Mouse (Mus musculus): Measurements from ENCODE around the gene Stum. TPM values are rescaled to one million over a fixed set of nuclear protein-coding genes. Genes with fewer than 3 reads are reported as not detected.
A peak's percentile ranks its signal among the peaks of the same experiment; 100 is the strongest.

The Stum gene
- polyA plus RNA-seq, 1 experiment from 2014 or later: 0.07 TPM

GRCm38 (mm10) chr1:180405576-180406335, 77.5 kb downstream of the Stum start:
- ATAC-seq: peak; percentile 15
- Histone ChIP-seq H3K36me3 (ENCODE audit: insufficient read depth, low read length) (no peaks in the 10 kb centered on the region), H3K4me3 (ENCODE audit: low read depth, low read length) (no peak overlapping the region), H3K27me3 (replicated peaks; ENCODE audit: insufficient read depth, low read length) (no peaks in the 10 kb centered on the region), H3K9me3 (ENCODE audit: low read length) (no peaks in the 10 kb centered on the region), H3K4me1 (ENCODE audit: insufficient read depth, low read depth, low read length) (peaks cover 56% of the 10 kb centered on the region), H3K9ac (replicated peaks; ENCODE audit: low read depth) (no peak overlapping the region), H3K4me2 (replicated peaks; ENCODE audit: low read depth, low read length) (no peak overlapping the region), H3K27ac (ENCODE audit: low read length) (peak overlapping the region; percentile 94)
- WGBS: 56% methylated on average over 9 of the region's 9 CpGs
- DNase-seq (ENCODE audit: low spot score): peak; percentile 75
- TF ChIP-seq EP300 (IDR thresholded peaks at IDR 0.05) (peak; percentile 79), CTCF (IDR thresholded peaks at IDR 0.05) (no peak)

- Histone ChIP-seq H3K9ac (replicated peaks; ENCODE audit: low read depth) (no peak overlapping the region; the same call in 1 of the 2 replicates), H3K27me3 (replicated peaks; ENCODE audit: insufficient read depth, low read length) (no peaks in the 10 kb centered on the region), H3K4me2 (replicated peaks; ENCODE audit: low read depth, low read length) (peak overlapping the region; percentile 35), H3K9me3 (ENCODE audit: low read length) (no peaks in the 10 kb centered on the region), H3K36me3 (ENCODE audit: insufficient read depth, low read length) (no peaks in the 10 kb centered on the region), H3K4me1 (ENCODE audit: insufficient read depth, low read depth, low read length) (peaks cover 62% of the 10 kb centered on the region), H3K27ac (ENCODE audit: low read length) (peak overlapping the region; percentile 94), H3K4me3 (ENCODE audit: low read depth, low read length) (no peak overlapping the region)
- WGBS: 57% methylated on average over 3 of the region's 3 CpGs
- ATAC-seq (no peak), DNase-seq (ENCODE audit: low spot score) (no peak)
- no peak for TF ChIP-seq EP300 (IDR thresholded peaks at IDR 0.05)
- TF ChIP-seq CTCF (IDR thresholded peaks at IDR 0.05): no peak
These were observed 78.6 kb downstream of the Stum start for GRCm38 (mm10) chr1:180404706-180405105.

- H3K36me3 ChIP-seq (ENCODE audit: insufficient read depth, low read length): no peaks in the 10 kb centered on the region
- WGBS: 17% methylated on average over 32 of the region's 32 CpGs
These were observed 79.4 kb downstream of the Stum start for GRCm38 (mm10) chr1:180403694-180404606.

GRCm38 (mm10) chr1:180403357-180403693, 80.0 kb downstream of the Stum start:
- WGBS: 56% methylated on average over 8 of the region's 8 CpGs
- DNase-seq (ENCODE audit: low spot score) (no peak), ATAC-seq (no peak)
- no peak overlapping the region for H3K4me3 ChIP-seq (ENCODE audit: low read depth, low read length)
- no peak for TF ChIP-seq EP300 (IDR thresholded peaks at IDR 0.05)
- no peak for TF ChIP-seq CTCF (IDR thresholded peaks at IDR 0.05)
- 0 out of 2 replicates have a peak overlapping the region, but pooled peaks have one; percentile 35 for H3K4me2 ChIP-seq (replicated peaks; ENCODE audit: low read depth, low read length)
- H3K27me3 ChIP-seq (replicated peaks; ENCODE audit: insufficient read depth, low read length): no peaks in the 10 kb centered on the region
- H3K9me3 ChIP-seq (ENCODE audit: low read length): no peaks in the 10 kb centered on the region
- peaks cover 50% of the 10 kb centered on the region for H3K4me1 ChIP-seq (ENCODE audit: insufficient read depth, low read depth, low read length)
- H3K9ac ChIP-seq (replicated peaks; ENCODE audit: low read depth): no peak overlapping the region
- no peaks in the 10 kb centered on the region for H3K36me3 ChIP-seq (ENCODE audit: insufficient read depth, low read length)
- peak overlapping the region; percentile 94 for H3K27ac ChIP-seq (ENCODE audit: low read length)

More at GRCm38 (mm10) chr1:180403694-180404606, 79.4 kb downstream of the Stum start:
- Histone ChIP-seq H3K4me3 (ENCODE audit: low read depth, low read length) (no peak overlapping the region), H3K9me3 (ENCODE audit: low read length) (no peaks in the 10 kb centered on the region), H3K4me2 (replicated peaks; ENCODE audit: low read depth, low read length) (peak overlapping the region; percentile 35), H3K27me3 (replicated peaks; ENCODE audit: insufficient read depth, low read length) (no peaks in the 10 kb centered on the region), H3K27ac (ENCODE audit: low read length) (peak overlapping the region; percentile 94), H3K4me1 (ENCODE audit: insufficient read depth, low read depth, low read length) (peaks cover 54% of the 10 kb centered on the region), H3K9ac (replicated peaks; ENCODE audit: low read depth) (peak overlapping the region; percentile 8; the same call in 1 of the 2 replicates)
- ATAC-seq: peak; percentile 78
- TF ChIP-seq EP300 (IDR thresholded peaks at IDR 0.05) (peak; percentile 93), CTCF (IDR thresholded peaks at IDR 0.05) (no peak)
- DNase-seq (ENCODE audit: low spot score): peak; percentile 93

GRCm38 (mm10) chr1:180402481-180403081, 80.7 kb downstream of the Stum start:
- Histone ChIP-seq H3K36me3 (ENCODE audit: insufficient read depth, low read length) (no peaks in the 10 kb centered on the region), H3K27me3 (replicated peaks; ENCODE audit: insufficient read depth, low read length) (no peaks in the 10 kb centered on the region), H3K4me1 (ENCODE audit: insufficient read depth, low read depth, low read length) (peaks cover 52% of the 10 kb centered on the region), H3K4me3 (ENCODE audit: low read depth, low read length) (no peak overlapping the region), H3K4me2 (replicated peaks; ENCODE audit: low read depth, low read length) (no peak overlapping the region), H3K27ac (ENCODE audit: low read length) (peak overlapping the region; percentile 94), H3K9ac (replicated peaks; ENCODE audit: low read depth) (no peak overlapping the region), H3K9me3 (ENCODE audit: low read length) (no peaks in the 10 kb centered on the region)
- TF ChIP-seq EP300 (IDR thresholded peaks at IDR 0.05) (peak; percentile 85), CTCF (IDR thresholded peaks at IDR 0.05) (no peak)
- DNase-seq (ENCODE audit: low spot score) (peak; percentile 84), ATAC-seq (peak; percentile 24)
- 44% methylated on average over 11 of the region's 11 CpGs for WGBS

- no peak for TF ChIP-seq EP300 (IDR thresholded peaks at IDR 0.05)
- TF ChIP-seq CTCF (IDR thresholded peaks at IDR 0.05): no peak
- DNase-seq (ENCODE audit: low spot score) (peak; percentile 75), ATAC-seq (no peak)
- no peak overlapping the region for H3K9ac ChIP-seq (replicated peaks; ENCODE audit: low read depth)
- peaks cover 56% of the 10 kb centered on the region for H3K4me1 ChIP-seq (ENCODE audit: insufficient read depth, low read depth, low read length)
- H3K4me3 ChIP-seq (ENCODE audit: low read depth, low read length): no peak overlapping the region
- no peaks in the 10 kb centered on the region for H3K9me3 ChIP-seq (ENCODE audit: low read length)
- 50% methylated on average over 6 of the region's 6 CpGs for WGBS
- no peak overlapping the region for H3K4me2 ChIP-seq (replicated peaks; ENCODE audit: low read depth, low read length)
- H3K36me3 ChIP-seq (ENCODE audit: insufficient read depth, low read length): no peaks in the 10 kb centered on the region
- H3K27ac ChIP-seq (ENCODE audit: low read length): peak overlapping the region; percentile 71
- no peaks in the 10 kb centered on the region for H3K27me3 ChIP-seq (replicated peaks; ENCODE audit: insufficient read depth, low read length)
These were observed 81.6 kb downstream of the Stum start for GRCm38 (mm10) chr1:180401725-180402124.
